Mouse (Mus musculus): ENCODE results near the gene Folr1.

DNA sequence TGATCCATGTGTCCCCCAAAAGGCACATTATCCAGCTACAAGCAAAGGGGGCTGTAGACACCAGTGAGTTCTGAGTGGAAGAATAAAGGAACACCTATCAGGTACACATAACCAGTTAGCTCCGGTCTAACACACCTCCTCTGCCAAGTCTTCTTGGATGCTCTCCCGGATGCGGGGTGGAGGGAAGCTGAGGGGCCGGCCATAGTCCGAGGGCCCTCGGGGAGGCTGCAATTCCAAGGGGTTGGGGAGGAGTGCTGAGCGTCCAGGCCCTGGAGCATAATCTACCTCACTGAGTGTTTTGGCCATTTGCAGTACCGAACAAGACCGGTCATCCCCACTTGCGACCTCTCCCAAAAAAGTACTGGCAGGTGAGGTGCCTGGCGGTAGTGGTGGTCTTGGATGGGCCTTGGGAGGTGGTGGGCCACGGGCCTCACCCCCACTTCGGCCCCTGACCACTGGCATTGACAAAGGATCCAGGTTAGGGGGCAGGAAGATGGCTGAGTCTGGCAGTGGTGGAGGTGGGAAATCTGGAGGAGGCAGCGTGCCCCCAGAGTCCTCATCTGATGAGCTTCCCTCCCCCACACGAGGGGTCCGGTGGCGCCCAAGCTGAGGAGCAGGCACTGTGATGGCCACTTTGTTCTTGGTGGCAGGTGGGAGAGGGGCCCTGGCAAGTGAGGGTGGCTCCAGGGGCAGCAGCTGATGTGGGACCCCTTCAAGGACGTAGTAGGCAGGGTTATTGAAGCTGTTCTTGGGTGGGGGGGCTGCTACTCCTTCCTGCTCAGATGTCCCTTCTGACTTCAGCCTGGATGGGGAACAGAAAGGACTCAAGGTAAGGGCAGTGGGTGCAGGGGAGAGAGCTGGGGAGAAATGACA, 46.6 kb downstream of the Folr1 start:
- TF ChIP-seq CTCF (IDR thresholded peaks at IDR 0.05; ENCODE audit: control insufficient read depth, insufficient read depth, insufficient read length), result no peak
- no peak for TF ChIP-seq MAX (IDR thresholded peaks at IDR 0.05)
- no peak for TF ChIP-seq USF1 (IDR thresholded peaks at IDR 0.05; ENCODE audit: low read depth)
- TF ChIP-seq FOSL1 (IDR thresholded peaks at IDR 0.05; ENCODE audit: insufficient read depth, low read length, poor library complexity, severe bottlenecking), result no peak
- TF ChIP-seq MYOD1 (IDR thresholded peaks at IDR 0.05; ENCODE audit: control insufficient read depth, insufficient read length, low read depth), result no peak
- no peak for TF ChIP-seq MYOG (IDR thresholded peaks at IDR 0.05; ENCODE audit: control insufficient read depth, extremely low read depth, insufficient read length)
